Mouse (Mus musculus) lung, postnatal 0 days (tissue): ENCODE measurements around the gene Brf1.

ENCODE experiments used
- CTCF ChIP-seq: IDR thresholded peaks from 2 replicates; pipeline ENCODE4 v1.5.1; 2016; ENCODE audit warnings: antibody characterized with exemption, mild to moderate bottlenecking
- EP300 ChIP-seq: IDR thresholded peaks from 2 replicates; pipeline ENCODE4 v1.6.1; 2016; ENCODE audit warnings: antibody characterized with exemption, mild to moderate bottlenecking, control low read depth

- no peak for TF ChIP-seq CTCF
- TF ChIP-seq EP300: no peak
These were observed 11.9 kb upstream of the Brf1 start for GRCm38 (mm10) chr12:113012443-113012842.
